Mouse (Mus musculus): ENCODE measurements around the gene Adam19.

Gene Adam19

DNA sequence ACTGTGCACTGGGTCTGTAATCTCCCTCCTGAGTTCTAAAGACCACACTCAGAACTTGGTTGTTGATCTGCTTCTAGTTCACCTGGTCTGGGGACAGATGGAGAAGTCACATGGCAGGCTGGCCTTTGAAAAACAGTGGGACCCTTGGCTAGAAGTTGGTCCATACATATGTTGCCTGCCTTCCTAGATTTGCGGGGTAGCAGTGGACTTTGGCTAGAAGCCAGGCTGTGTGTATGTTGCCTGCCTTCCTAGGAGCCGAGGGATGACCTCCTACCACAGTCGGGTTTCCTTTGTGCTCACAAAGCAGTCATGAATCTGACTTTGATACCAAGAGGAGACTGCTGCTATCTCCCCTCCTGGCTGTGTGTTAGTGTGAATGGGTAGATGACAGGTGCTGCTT, 41.3 kb downstream of the Adam19 start:
- no peak for DNase-seq (ENCODE audit: low spot score in 2 of 2)

- DNase-seq (ENCODE audit: low spot score in 2 of 2) = no peak
These were observed 46.3 kb downstream of the Adam19 start for GRCm38 (mm10) chr11:46102107-46102506.

DNA sequence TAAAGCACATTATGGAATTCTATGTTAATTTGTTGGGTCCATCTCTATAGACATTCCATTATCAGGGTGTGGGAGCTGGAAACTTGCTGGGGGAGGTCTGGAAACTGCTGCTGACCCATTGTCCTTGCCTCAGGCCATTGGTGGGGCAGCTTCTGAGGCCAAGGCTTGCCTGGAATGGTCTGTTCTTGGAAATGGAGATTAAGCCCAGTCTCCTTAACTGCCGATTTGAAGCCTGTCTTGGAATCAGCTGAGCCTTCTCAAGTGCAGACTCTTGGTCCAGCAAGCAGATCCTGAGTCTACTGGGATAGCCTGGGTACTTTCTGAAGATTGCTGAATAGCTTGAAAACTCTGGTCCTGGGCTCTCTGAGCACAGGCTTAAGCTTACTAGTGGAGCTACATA, 51.3 kb downstream of the Adam19 start:
- no peak for DNase-seq (ENCODE audit: low spot score in 2 of 2)

DNA sequence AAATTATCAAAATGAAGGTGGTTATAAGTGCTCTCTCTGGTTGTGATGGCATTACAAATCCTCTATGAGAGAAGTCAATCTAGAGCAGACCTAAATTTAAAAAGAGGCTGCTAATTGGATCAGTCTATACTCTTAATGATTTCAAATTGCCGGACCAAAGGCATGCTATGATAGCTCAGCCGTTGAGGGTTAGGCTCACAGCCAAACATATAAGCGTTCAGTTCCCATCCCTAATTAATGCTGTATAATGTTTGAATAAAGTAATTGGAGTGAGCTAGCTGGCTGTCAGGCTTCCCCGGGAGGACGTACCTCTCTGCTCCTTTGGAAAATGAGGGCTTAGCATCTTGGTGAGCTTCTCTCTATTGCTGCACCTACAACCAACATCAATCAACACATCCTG, 53.4 kb downstream of the Adam19 start:
- no peak for DNase-seq (ENCODE audit: low spot score in 2 of 2)

DNA sequence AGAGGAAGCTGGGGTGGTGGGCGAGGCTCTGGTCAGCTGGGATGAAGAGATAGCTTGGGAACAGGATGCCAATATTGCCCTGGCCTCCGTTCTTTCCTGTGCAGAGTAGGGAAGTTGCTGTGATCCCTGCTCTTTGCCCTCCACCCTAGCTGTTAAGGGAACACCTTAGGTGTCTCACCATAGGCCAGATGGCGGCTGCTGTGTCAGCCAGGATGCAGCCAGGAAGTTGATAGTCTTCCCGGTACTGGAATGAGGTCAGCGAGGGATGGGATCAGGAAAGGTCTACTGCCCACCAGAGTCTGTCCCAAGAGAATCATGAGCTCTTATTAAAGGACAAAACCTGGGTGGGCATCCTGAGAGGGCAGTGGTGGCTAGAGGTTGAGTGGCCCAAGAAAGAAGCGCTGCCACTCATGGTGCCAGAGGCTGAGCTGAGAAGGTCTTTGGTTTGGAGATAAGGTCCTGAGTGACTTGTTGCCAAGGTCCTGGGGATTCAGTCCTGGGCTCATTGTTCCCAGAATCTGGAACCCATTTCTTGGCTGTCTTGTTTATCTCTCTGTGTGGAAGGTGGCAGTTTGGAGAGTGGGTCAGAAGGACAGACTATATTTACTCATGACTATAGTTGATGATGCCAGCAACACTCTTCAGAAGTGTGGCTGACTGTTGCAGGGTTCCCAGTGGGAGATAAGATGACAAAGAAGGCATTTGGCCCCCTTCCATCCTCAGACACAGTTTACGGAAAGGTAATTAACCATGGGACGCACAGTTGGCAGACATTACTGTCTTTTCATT, 54.6 kb downstream of the Adam19 start:
- no peak for DNase-seq (ENCODE audit: low spot score in 2 of 2)

- no peak for DNase-seq (ENCODE audit: low spot score in 2 of 2)
These were observed 55.1 kb downstream of the Adam19 start for GRCm38 (mm10) chr11:46110945-46111287.

GRCm38 (mm10) chr11:46113211-46113610, 57.4 kb downstream of the Adam19 start:
- no peak for DNase-seq (ENCODE audit: low spot score in 2 of 2)

GRCm38 (mm10) chr11:46114221-46114620, 58.4 kb downstream of the Adam19 start:
- no peak for DNase-seq (ENCODE audit: low spot score in 2 of 2)

DNA sequence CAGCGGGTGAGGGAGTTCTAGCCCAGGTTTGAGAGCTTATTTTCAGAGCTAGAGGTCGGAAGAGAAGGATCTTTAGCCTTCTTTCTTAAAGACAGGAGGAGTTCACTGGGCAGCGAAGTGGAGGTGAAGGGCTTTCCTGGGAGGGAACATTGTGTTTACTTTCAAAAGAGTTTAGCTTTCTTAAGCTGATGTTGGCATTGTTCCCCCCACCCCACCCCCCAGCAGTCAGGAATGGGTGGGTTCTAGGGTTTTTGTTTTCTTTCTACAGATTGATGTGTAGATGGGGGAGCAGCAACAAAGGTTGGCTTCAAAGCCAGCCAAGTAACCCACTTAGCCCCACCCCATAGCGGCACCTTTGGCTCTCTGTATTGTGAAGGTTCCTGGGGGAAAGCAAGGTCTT, 59.2 kb downstream of the Adam19 start:
- DNase-seq (ENCODE audit: low spot score in 2 of 2) = no peak

- DNase-seq (ENCODE audit: low spot score in 2 of 2) = no peak
These were observed 59.8 kb downstream of the Adam19 start for GRCm38 (mm10) chr11:46115411-46116173.

GRCm38 (mm10) chr11:46116510-46116909, 60.7 kb downstream of the Adam19 start:
- DNase-seq (ENCODE audit: low spot score in 2 of 2) = peak in 1 of 2 experiments; percentile 13

DNA sequence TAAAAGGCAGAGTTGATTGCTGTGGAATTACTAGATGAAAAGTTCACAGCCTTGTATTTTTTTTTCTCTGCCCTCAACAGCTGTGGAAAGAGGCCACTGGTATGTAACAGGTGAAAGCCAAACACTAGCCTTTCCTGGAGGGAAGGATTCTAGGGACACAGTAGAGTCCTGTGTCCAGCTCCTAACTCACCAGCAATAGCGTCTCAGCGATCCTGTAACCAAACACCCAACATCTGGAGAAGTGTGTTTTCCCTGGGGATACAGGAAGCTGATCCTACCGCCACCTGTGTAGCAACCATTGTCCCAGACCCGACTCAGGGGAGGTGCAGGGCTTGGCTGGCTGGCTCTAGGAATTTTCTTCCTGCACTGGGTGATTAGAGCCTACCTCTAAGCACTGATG, 63.8 kb downstream of the Adam19 start:
- DNase-seq (ENCODE audit: low spot score in 2 of 2) = no peak

DNA sequence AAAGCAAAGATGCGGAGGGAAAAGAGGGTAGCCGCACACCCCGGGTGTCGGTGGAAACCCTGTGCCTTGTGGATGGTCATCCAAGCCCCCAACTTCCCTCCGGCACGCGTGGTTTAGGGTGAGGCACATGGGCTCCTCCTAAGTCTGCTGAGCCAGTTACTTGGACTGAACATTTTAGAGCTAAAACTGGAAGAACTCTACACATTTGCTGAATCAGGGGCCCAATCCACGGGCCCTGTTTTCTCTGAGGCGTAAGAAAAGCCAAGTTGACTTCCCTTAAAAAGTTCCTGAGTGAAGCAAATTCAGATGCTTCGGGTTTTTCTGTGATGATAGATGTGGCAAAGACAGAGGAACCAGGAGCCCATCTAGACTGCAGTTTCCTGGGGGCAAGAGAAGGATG, 64.3 kb downstream of the Adam19 start:
- DNase-seq (ENCODE audit: low spot score in 2 of 2) = no peak

GRCm38 (mm10) chr11:46121666-46122065, 65.9 kb downstream of the Adam19 start:
- DNase-seq (ENCODE audit: low spot score in 2 of 2) = no peak

DNA sequence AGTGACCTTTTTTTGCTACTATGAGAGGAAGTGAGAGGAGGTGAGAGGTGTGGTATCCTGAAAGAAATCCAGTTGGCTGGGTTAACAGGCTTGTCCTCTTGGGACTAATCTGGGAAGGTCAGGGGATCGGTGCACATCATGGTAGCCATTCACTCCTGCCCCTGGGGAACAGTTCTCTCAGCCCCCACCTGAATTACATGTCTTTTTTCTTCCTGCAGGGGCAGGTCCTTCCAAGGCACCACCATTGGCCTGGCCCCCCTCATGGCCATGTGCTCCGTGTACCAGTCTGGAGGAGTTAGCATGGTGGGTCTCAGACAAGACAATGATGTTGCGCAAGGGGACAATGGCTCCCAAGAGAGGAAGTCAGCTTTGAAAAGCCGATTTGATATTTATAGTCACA, 67.1 kb downstream of the Adam19 start:
- DNase-seq (ENCODE audit: low spot score in 2 of 2) = no peak

DNA sequence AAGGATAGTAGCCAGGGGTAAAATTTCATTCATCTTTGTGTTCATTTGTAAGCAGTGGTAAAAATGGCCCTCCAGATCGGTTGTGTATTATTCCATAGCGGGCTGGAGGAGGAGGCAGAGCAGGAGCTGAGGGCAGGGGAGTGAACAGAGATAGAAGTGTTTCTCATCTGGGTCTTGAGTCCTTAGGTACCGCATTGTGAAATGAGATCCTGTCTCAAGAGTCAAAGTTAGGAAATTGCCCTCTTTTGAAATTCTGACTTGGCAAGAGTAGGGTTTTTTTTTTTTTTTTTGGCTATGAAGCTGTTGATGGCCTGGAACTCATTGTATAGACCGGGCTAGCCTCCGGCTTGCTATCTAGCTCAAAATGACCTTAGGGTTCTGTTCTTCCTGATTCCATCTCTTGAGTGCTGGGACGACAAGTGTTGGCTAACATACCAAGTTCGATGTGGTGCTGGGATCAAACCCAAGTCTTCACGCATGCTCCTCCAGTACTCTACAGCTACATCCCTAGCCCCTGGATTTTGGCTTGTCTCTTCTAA, 67.6 kb downstream of the Adam19 start:
- DNase-seq (ENCODE audit: low spot score in 2 of 2) = no peak

DNA sequence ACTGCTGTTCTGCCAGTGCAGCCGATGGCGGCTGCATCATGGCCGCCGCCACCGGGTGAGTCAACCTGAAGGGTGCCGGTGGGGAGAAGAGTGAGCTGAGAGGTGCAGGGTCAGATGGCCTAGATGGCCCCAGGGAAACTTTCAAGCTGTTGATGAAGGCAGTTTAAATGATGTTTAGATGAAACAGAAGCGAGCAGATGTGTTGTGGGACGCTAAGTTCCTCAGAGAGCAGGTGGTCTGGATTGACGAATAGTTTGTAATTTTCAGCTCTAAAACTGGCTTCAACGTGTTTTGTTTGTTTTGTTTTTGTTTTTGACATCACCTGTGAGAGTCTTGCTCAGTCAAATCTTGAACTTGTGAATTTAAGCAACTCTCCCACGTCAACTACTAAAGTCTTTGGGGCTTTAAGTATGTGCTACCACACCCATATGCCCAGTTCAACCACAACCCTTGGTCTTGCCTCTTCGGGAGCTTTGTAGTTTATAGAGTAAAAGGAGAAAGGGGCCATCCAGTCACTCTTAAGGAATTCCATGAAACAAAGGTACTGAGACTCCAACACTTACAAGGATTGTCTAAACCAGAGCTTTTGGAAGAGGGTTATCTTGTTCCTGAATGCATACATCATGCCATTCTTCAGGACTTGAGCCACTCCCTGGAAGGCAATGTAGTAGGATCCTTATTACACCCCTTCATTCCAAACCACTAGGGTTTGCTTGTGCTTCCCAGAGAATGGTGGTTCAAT, 69.5 kb downstream of the Adam19 start:
- DNase-seq (ENCODE audit: low spot score in 2 of 2) = no peak

DNA sequence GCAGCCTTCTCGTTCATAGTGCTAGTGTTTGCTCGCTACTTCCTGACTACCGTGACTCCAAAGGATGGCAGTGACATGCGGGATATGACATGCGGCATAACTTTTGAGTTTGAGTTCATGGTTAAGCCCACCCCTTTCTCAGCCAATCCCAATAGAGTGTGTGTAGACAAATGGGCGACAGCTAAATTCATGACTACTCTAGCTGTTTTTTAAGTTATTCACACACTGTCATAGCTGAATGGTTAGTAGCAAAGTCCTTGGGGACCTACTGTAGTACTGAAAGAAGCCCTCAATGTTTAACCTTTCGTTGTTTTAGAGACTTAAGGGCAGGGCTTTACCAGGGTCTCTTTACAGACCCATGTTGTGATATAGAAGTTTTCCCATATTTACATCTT, 70.0 kb downstream of the Adam19 start:
- no peak for DNase-seq (ENCODE audit: low spot score in 2 of 2)

DNA sequence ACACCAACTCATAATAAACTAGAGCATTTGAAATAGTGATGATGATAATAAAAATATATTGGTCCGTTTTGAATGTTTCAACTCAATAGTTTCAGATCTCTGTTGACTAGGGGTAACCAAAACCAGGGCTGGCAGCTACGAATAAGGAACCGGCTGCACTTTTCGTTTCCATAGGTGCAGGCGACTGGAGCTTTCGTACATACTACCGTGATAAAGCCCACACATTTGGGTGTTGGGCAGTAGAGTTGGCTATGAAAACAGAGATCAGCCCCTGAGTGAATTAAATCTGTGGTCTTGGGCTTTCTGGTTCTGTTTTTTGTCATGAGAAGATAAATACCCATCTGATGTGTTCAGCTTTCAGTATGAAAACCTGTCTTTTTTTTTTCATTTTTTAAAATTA, 70.5 kb downstream of the Adam19 start:
- peak in 1 of 2 experiments; percentile 13 for DNase-seq (ENCODE audit: low spot score in 2 of 2)

DNA sequence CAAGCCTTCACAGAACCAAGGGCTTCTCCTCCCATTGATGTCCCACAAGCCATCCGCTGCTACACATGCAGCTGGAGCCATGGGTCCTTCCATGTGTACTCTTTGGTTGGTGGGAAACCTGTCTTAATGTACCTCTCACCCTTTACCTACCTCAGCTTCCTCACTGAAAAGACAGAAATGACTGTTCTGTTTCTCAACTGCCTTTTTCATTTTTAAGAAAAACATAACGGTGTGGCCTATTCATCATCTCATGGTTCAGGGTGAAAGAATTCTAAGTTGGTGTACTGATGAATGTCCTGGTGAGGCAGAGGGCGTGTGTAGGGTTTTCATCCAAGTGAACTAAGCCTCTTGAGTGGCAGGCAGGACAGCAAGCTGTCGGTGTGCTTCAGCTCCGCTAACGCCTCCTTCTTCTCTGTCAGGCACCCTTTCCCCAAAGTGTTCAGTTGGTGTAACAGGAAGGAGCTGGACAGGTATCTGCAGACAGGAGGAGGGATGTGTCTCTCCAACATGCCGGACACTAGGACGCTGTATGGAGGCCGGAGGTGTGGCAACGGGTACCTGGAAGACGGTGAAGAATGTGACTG, 71.1 kb downstream of the Adam19 start:
- DNase-seq (ENCODE audit: low spot score in 2 of 2) = no peak

DNA sequence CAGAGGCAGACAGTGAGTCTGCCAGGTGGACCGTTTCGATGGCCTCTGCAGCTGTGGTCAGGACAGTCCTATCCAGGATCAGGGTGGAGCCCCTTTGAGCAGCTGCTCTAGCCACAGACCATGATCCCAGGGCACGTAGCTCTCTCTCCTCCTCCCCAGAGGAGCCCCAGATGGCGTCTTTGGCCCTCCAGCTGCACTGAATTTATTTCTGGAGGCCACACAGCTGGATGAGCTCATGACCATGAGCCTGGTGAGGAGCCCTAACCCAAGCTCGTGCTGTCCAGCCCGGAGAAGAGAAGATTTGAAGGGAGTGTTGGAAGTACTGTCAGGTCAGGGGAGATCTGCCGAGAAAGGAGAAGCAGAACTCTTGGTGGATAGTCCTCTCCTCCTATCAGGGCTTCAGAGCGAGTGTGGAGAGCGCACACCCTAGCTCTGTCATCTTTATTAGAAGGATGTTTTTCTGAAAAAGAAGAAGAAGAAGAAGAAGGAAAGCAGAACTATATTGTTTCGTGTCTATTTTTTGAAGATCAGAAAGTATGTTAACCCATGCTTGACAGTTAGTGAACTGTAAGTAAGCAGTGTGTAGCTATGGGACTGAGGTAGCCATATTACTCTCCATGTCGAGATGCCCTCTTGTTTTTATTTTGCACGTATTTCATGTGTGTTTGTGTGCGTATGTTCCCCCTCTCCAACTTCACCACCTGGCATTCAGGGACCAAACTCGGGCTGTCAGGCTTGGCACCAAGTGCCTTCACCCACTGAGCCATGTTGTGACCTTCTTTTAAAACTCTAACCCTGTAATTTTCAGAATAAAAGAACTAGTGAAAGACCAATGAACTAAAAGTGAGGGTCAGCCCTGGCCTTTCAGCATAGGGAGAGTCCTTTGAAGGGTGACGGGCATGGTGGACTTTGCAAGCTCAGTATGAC, 72.1 kb downstream of the Adam19 start:
- DNase-seq (ENCODE audit: low spot score in 2 of 2) = peak in 1 of 2 experiments; percentile 64

Data from natural killer cell, adult 2 months (primary cell).